Mouse (Mus musculus): ENCODE results near the gene Pcdh15. TPM values are rescaled to one million over a fixed set of nuclear protein-coding genes. Genes with fewer than 3 reads are reported as not detected.

Pcdh15 gene
- total and polyA plus RNA-seq, 3 experiments = not detected

- no peak for DNase-seq (ENCODE audit: low read depth, low spot score)
- Histone ChIP-seq H3K9me3 (replicated peaks; ENCODE audit: insufficient read depth, low read length) (no peaks in the 10 kb centered on the region), H3K36me3 (ENCODE audit: control insufficient read depth in 1 of 2, insufficient read depth in 2 of 2, low read length in 2 of 2) (no peaks in the 10 kb centered on the region), H3K9ac (ENCODE audit: control insufficient read depth, low read depth, low read length, poor library complexity, severe bottlenecking) (no peak overlapping the region), H3K79me2 (ENCODE audit: control insufficient read depth, insufficient read depth, low read length, poor library complexity) (no peaks in the 10 kb centered on the region), H3K27ac (ENCODE audit: control insufficient read depth, low read depth, low read length) (no peak overlapping the region), H3K27me3 (ENCODE audit: control insufficient read depth in 1 of 2, insufficient read depth in 2 of 2, low read length in 2 of 2) (no peaks in the 10 kb centered on the region), H3K4me1 (ENCODE audit: control insufficient read depth in 1 of 2, insufficient read depth in 2 of 2, low read length in 2 of 2) (no peaks in the 10 kb centered on the region), H3K4me3 (ENCODE audit: control insufficient read depth in 1 of 2, insufficient read depth in 1 of 2, low read depth in 2 of 2, low read length in 2 of 2) (no peak overlapping the region)
- TF ChIP-seq MAZ (IDR thresholded peaks at IDR 0.05; ENCODE audit: low read depth, low read length) = no peak
Observed at GRCm38 (mm10) chr10:73947799-73948198, 848.7 kb downstream of the Pcdh15 start.

GRCm38 (mm10) chr10:73953362-73953761 lies 854.2 kb downstream of the Pcdh15 start:
- no peak overlapping the region for H3K9ac ChIP-seq (ENCODE audit: control insufficient read depth, low read depth, low read length, poor library complexity, severe bottlenecking)
- TF ChIP-seq CHD2 (IDR thresholded peaks at IDR 0.05; ENCODE audit: low read length) (no peak), NRF1 (IDR thresholded peaks at IDR 0.05; ENCODE audit: insufficient read depth, low read depth, low read length, poor library complexity, severe bottlenecking) (no peak), E2F4 (IDR thresholded peaks at IDR 0.05; ENCODE audit: borderline replicate concordance, low read depth, low read length) (no peak), TCF12 (IDR thresholded peaks at IDR 0.05; ENCODE audit: low read depth, low read length) (no peak), ZNF384 (IDR thresholded peaks at IDR 0.05; ENCODE audit: low read depth, low read length) (no peak), HCFC1 (IDR thresholded peaks at IDR 0.05; ENCODE audit: low read depth, low read length) (no peak), MAX (IDR thresholded peaks at IDR 0.05; ENCODE audit: low read length) (no peak), ELF1 (IDR thresholded peaks at IDR 0.05; ENCODE audit: low read depth, low read length) (no peak)
- no peaks in the 10 kb centered on the region for H3K36me3 ChIP-seq (ENCODE audit: control insufficient read depth in 1 of 2, insufficient read depth in 2 of 2, low read length in 2 of 2)
- H3K79me2 ChIP-seq (ENCODE audit: control insufficient read depth, insufficient read depth, low read length, poor library complexity) = no peaks in the 10 kb centered on the region
- no peak overlapping the region for H3K27ac ChIP-seq (ENCODE audit: control insufficient read depth, low read depth, low read length)
- no peaks in the 10 kb centered on the region for H3K27me3 ChIP-seq (ENCODE audit: control insufficient read depth in 1 of 2, insufficient read depth in 2 of 2, low read length in 2 of 2)
- H3K9me3 ChIP-seq (replicated peaks; ENCODE audit: insufficient read depth, low read length) = no peaks in the 10 kb centered on the region
- no peak overlapping the region for H3K4me3 ChIP-seq (ENCODE audit: control insufficient read depth in 1 of 2, insufficient read depth in 1 of 2, low read depth in 2 of 2, low read length in 2 of 2)
- no peaks in the 10 kb centered on the region for H3K4me1 ChIP-seq (ENCODE audit: control insufficient read depth in 1 of 2, insufficient read depth in 2 of 2, low read length in 2 of 2)
- DNase-seq (ENCODE audit: low read depth, low spot score) = no peak

- Histone ChIP-seq H3K4me3 (ENCODE audit: control insufficient read depth in 1 of 2, insufficient read depth in 1 of 2, low read depth in 2 of 2, low read length in 2 of 2) (no peak overlapping the region), H3K9me3 (replicated peaks; ENCODE audit: insufficient read depth, low read length) (no peaks in the 10 kb centered on the region), H3K27me3 (ENCODE audit: control insufficient read depth in 1 of 2, insufficient read depth in 2 of 2, low read length in 2 of 2) (no peaks in the 10 kb centered on the region), H3K4me1 (ENCODE audit: control insufficient read depth in 1 of 2, insufficient read depth in 2 of 2, low read length in 2 of 2) (no peaks in the 10 kb centered on the region), H3K36me3 (ENCODE audit: control insufficient read depth in 1 of 2, insufficient read depth in 2 of 2, low read length in 2 of 2) (no peaks in the 10 kb centered on the region), H3K79me2 (ENCODE audit: control insufficient read depth, insufficient read depth, low read length, poor library complexity) (no peaks in the 10 kb centered on the region), H3K9ac (ENCODE audit: control insufficient read depth, low read depth, low read length, poor library complexity, severe bottlenecking) (no peak overlapping the region), H3K27ac (ENCODE audit: control insufficient read depth, low read depth, low read length) (no peak overlapping the region)
- DNase-seq (ENCODE audit: low read depth, low spot score) = no peak
- TF ChIP-seq MYC (IDR thresholded peaks at IDR 0.05; ENCODE audit: low read depth, low read length) (no peak), USF2 (IDR thresholded peaks at IDR 0.05; ENCODE audit: borderline replicate concordance in 1 of 2, insufficient read depth in 1 of 2, low read depth in 1 of 2, low read length in 2 of 2) (no peak), SIN3A (IDR thresholded peaks at IDR 0.05; ENCODE audit: low read length) (no peak), MAFK (IDR thresholded peaks at IDR 0.05; ENCODE audit: borderline replicate concordance, low read depth, low read length) (no peak), MAZ (IDR thresholded peaks at IDR 0.05; ENCODE audit: low read depth, low read length) (no peak), SMC3 (IDR thresholded peaks at IDR 0.05; ENCODE audit: low read depth, low read length) (no peak), RAD21 (IDR thresholded peaks at IDR 0.05; ENCODE audit: low read depth, low read length) (no peak), POLR2AphosphoS2 (IDR thresholded peaks at IDR 0.05; ENCODE audit: low read length) (no peak), ZKSCAN1 (IDR thresholded peaks at IDR 0.05; ENCODE audit: low read depth, low read length) (no peak), TAL1 (IDR thresholded peaks at IDR 0.05; ENCODE audit: low read length) (no peak), CHD1 (IDR thresholded peaks at IDR 0.05; ENCODE audit: low read depth, low read length) (no peak), MEF2A (IDR thresholded peaks at IDR 0.05; ENCODE audit: extremely low read depth, insufficient replicate concordance, low read depth, low read length, poor library complexity, severe bottlenecking) (no peak), UBTF (IDR thresholded peaks at IDR 0.05; ENCODE audit: borderline replicate concordance, insufficient read depth, low read depth, low read length) (no peak), MAX (IDR thresholded peaks at IDR 0.05; ENCODE audit: low read length) (no peak), POLR2AphosphoS5 (IDR thresholded peaks at IDR 0.05; ENCODE audit: borderline replicate concordance, low read depth, low read length) (no peak), NELFE (IDR thresholded peaks at IDR 0.05; ENCODE audit: low read depth, low read length) (no peak)
Observed at GRCm38 (mm10) chr10:73984057-73984456, 884.9 kb downstream of the Pcdh15 start.

All from MEL (cell line).